Comparison of ENCODE assay signal across 9 mouse cellular contexts in genomic region chr12:104426915-104427314, GRCm38 (mm10). TPM values are rescaled to one million over a fixed set of nuclear protein-coding genes. Genes with fewer than 3 reads are reported as not detected.
DNase-seq lines count a peak whose midpoint lies in the region; ATAC-seq and TF ChIP-seq lines count a peak whose summit lies in the region.
"Had no signal": no experiment of that assay in that cellular context is flagged by ENCODE, and none has a peak within 500 bp of the region (broad histone marks: within the 10 kb centered on the region; RNA-seq: fewer than 3 reads in every experiment).

No protein-coding gene starts in this region.

- H3K27me3 ChIP-seq in hindbrain, embryonic 16.5 days (replicated peaks; ENCODE audit: control insufficient read depth, insufficient read depth, low read length), result no peaks in the 10 kb centered on the region
- H3K27me3 ChIP-seq: lung, embryonic 15.5 days had no signal

- no peaks in the 10 kb centered on the region for H3K4me1 ChIP-seq in ES-E14 (ENCODE audit: control insufficient read depth in 2 of 2, insufficient read depth in 2 of 2, low read length in 2 of 2, poor library complexity in 1 of 2)
- no peaks in the 10 kb centered on the region for H3K4me1 ChIP-seq in hindbrain, embryonic 16.5 days (ENCODE audit: control insufficient read depth, insufficient read depth, low read depth, low read length)
- H3K4me1 ChIP-seq: lung, embryonic 15.5 days had no signal

- 4% methylated on average over 7 of the region's 7 CpGs for WGBS in hindbrain, embryonic 16.5 days

- DNase-seq in layer of hippocampus, adult 11-12 months (ENCODE audit: low spot score), result peak; percentile 34
- DNase-seq in layer of hippocampus, adult 9-10 months (ENCODE audit: low spot score), result no peak
- DNase-seq in ES-E14 (ENCODE audit: low read depth, low spot score), result peak; percentile 73
- DNase-seq in cerebellum, postnatal 25 days, result peak; percentile 33 to 59
- DNase-seq in lung, postnatal 36 days, result peak; percentile 33
- peak; percentile 32 for DNase-seq in thymus, postnatal 14 days

- H3K9ac ChIP-seq in ES-E14 (ENCODE audit: insufficient read depth, low read depth, low read length, poor library complexity, severe bottlenecking), result no peak overlapping the region
- no peak overlapping the region for H3K9ac ChIP-seq in hindbrain, embryonic 16.5 days (ENCODE audit: low read depth, low read length)
- H3K9ac ChIP-seq: lung, embryonic 15.5 days had no signal

- H3K4me2 ChIP-seq in hindbrain, embryonic 16.5 days (ENCODE audit: low read length), result no peak overlapping the region
- H3K4me2 ChIP-seq: lung, embryonic 15.5 days had no signal

- H3K27ac ChIP-seq in ES-E14 (ENCODE audit: insufficient read depth, low read depth, low read length, poor library complexity, severe bottlenecking), result no peak overlapping the region
- no peak overlapping the region for H3K27ac ChIP-seq in hindbrain, embryonic 16.5 days (ENCODE audit: low read depth, low read length)
- H3K27ac ChIP-seq: lung, embryonic 15.5 days had no signal

- H3K9me3 ChIP-seq in ES-E14 (ENCODE audit: control insufficient read depth, insufficient read depth, low read depth, low read length), result no peaks in the 10 kb centered on the region
- no peaks in the 10 kb centered on the region for H3K9me3 ChIP-seq in hindbrain, embryonic 16.5 days (ENCODE audit: control insufficient read depth, low read length)
- H3K9me3 ChIP-seq: lung, embryonic 15.5 days had no signal

- ATAC-seq in hindbrain, embryonic 16.5 days, result peak; percentile 61
- ATAC-seq in inflammation-experienced regulatory T-cells, adult 6 months, result no peak

- H3K36me3 ChIP-seq in ES-E14 (ENCODE audit: control insufficient read depth, insufficient read depth, low read length, poor library complexity, severe bottlenecking), result no peaks in the 10 kb centered on the region
- no peaks in the 10 kb centered on the region for H3K36me3 ChIP-seq in hindbrain, embryonic 16.5 days (ENCODE audit: control insufficient read depth, insufficient read depth, low read length)
- H3K36me3 ChIP-seq: lung, embryonic 15.5 days had no signal

- in situ Hi-C loops in ES-E14 (cut with MboI; ENCODE audit: low sequenced_read_pairs in 2 of 2, unreplicated experiment in 2 of 2), result no loop called here

- H3K4me3 ChIP-seq in ES-E14 (ENCODE audit: insufficient read depth in 1 of 2, low read depth in 1 of 2, low read length in 2 of 2, poor library complexity in 1 of 2, severe bottlenecking in 1 of 2), result no peak overlapping the region
- no peak overlapping the region for H3K4me3 ChIP-seq in hindbrain, embryonic 16.5 days (ENCODE audit: low read length)
- H3K4me3 ChIP-seq: lung, embryonic 15.5 days had no signal

TF ChIP-seq in ES-E14, 5 proteins besides CTCF, POLR2A, EP300 and RAD21:
- TF ChIP-seq ZNF384 (IDR thresholded peaks at IDR 0.05; ENCODE audit: low read depth, low read length) (no peak), MAFK (IDR thresholded peaks at IDR 0.05; ENCODE audit: insufficient read depth, low read depth, low read length) (no peak), HCFC1 (IDR thresholded peaks at IDR 0.05; ENCODE audit: borderline replicate concordance, insufficient read depth, low read length) (no peak), CHD2 (IDR thresholded peaks at IDR 0.05; ENCODE audit: low read depth, low read length) (no peak), ZC3H11A (IDR thresholded peaks at IDR 0.05; ENCODE audit: borderline replicate concordance, low read depth, low read length) (peak; percentile 42; the same call in 1 of the 2 replicates)
TF ChIP-seq in ES-E14: peak in this region for 1.

RNA-seq across cellular contexts. Expression of gene Serpina3n, which starts 20.4 kb away (rescaled TPM):
- total RNA-seq in ES-E14 (2012; rRNA removed), result 0.16 and 0.58 TPM in 2 replicates
- polyA plus RNA-seq in hindbrain, embryonic 16.5 days (2015; fragmentation: Nextera tagmentation; extraction: Ambion mirVana), result 3.4 and 3.5 TPM in 2 replicates
- not detected for polyA plus RNA-seq in inflammation-experienced regulatory T-cells, adult 6 months (2017; shearing (Covaris generic))

RNA-seq across cellular contexts. Expression of gene Gsc, which starts 46.2 kb away (rescaled TPM):
- 0.48 and 0.54 TPM in 2 replicates for total RNA-seq in ES-E14 (2012; rRNA removed)
- polyA plus RNA-seq in hindbrain, embryonic 16.5 days (2015; fragmentation: Nextera tagmentation; extraction: Ambion mirVana), result 0.24 and 0.29 TPM in 2 replicates
- polyA plus RNA-seq in inflammation-experienced regulatory T-cells, adult 6 months (2017; shearing (Covaris generic)), result not detected
